In the genomic region with DNA sequence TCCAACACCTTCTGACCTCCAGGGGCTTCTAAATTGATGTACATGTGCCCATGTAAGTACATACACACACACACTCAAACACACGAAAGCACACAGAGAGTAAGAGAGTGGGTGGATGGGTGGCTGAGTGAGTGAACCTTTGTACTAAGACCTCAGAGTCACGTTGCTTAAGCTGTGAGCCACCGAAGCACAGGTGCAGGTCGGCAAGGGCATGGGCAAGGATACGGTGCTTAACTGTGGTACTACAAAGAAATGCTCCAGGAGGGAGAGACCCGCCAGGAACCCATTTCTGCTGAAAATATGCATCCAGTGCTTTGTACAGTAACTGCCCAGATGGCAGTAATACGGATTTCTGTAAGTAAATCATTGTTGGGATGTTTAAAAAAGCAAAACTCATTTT, we compare ENCODE assay signal across 23 mouse cellular contexts. TPM values are rescaled to one million over a fixed set of nuclear protein-coding genes. Genes with fewer than 3 reads are reported as not detected.
DNase-seq lines count a peak whose midpoint lies in the region; ATAC-seq and TF ChIP-seq lines count a peak whose summit lies in the region.
"Had no signal": no experiment of that assay in that cellular context is flagged by ENCODE, and none has a peak within 500 bp of the region (broad histone marks: within the 10 kb centered on the region; RNA-seq: fewer than 3 reads in every experiment).

No protein-coding gene starts in this region.

- H3K4me3 ChIP-seq in kidney, adult 2 months (ENCODE audit: insufficient read depth, low read depth, low read length): no peak overlapping the region
- H3K4me3 ChIP-seq in kidney, embryonic 15.5 days (replicated peaks): no peak overlapping the region
- H3K4me3 ChIP-seq in liver, embryonic 16.5 days (ENCODE audit: low read depth, low read length): no peak overlapping the region
- no peak overlapping the region for H3K4me3 ChIP-seq in liver, embryonic 12.5 days
- H3K4me3 ChIP-seq: embryonic facial prominence, embryonic 13.5 days; embryonic facial prominence, embryonic 15.5 days; erythroblast, embryonic 14.5 days; forebrain, embryonic 10.5 days; forebrain, embryonic 12.5 days had no signal

- no peak overlapping the region for H3K27ac ChIP-seq in kidney, adult 2 months (ENCODE audit: insufficient read depth, low read depth, low read length)
- H3K27ac ChIP-seq in kidney, embryonic 15.5 days: no peak overlapping the region
- no peak overlapping the region for H3K27ac ChIP-seq in liver, embryonic 16.5 days (ENCODE audit: low read length)
- no peak overlapping the region for H3K27ac ChIP-seq in liver, embryonic 12.5 days
- H3K27ac ChIP-seq: embryonic facial prominence, embryonic 13.5 days; embryonic facial prominence, embryonic 15.5 days; forebrain, embryonic 10.5 days; forebrain, embryonic 12.5 days had no signal

- peak; percentile 36 for DNase-seq in kidney, adult 2 months
- DNase-seq in kidney, postnatal 10 days: no peak
- DNase-seq in kidney, postnatal 25 days: peak; percentile 20 to 56
- DNase-seq: adrenal gland, adult 2 months; adrenal gland, postnatal 10 days; adrenal gland, postnatal 25 days; cerebellum, adult 11 months; cerebellum, adult 18-20 months; cerebellum, adult 8-10 months; cerebellum, adult 9-11 months; cerebellum, postnatal 14 days; cerebellum, postnatal 36 days; embryo, embryonic 11 days had no signal

- no peaks in the 10 kb centered on the region for H3K4me1 ChIP-seq in kidney, adult 2 months (ENCODE audit: control insufficient read depth, insufficient read depth, low read length)
- peaks cover 26% of the 10 kb centered on the region for H3K4me1 ChIP-seq in kidney, embryonic 15.5 days
- no peaks in the 10 kb centered on the region for H3K4me1 ChIP-seq in liver, embryonic 16.5 days (ENCODE audit: control insufficient read depth, low read depth, low read length)
- H3K4me1 ChIP-seq in liver, embryonic 12.5 days: no peaks in the 10 kb centered on the region

- H3K4me2 ChIP-seq in kidney, embryonic 15.5 days: no peak overlapping the region
- no peak overlapping the region for H3K4me2 ChIP-seq in liver, embryonic 16.5 days (ENCODE audit: low read depth, low read length)
- no peak overlapping the region for H3K4me2 ChIP-seq in liver, embryonic 12.5 days
- H3K4me2 ChIP-seq: embryonic facial prominence, embryonic 13.5 days; embryonic facial prominence, embryonic 15.5 days; forebrain, embryonic 12.5 days had no signal

- no peak for ATAC-seq in kidney, embryonic 15.5 days (replicated peaks; ENCODE audit: low FRiP score)
- ATAC-seq in liver, embryonic 16.5 days (ENCODE audit: low read depth): 0 out of 2 replicates have a peak, but pooled peaks have one; percentile 21
- ATAC-seq in liver, embryonic 12.5 days: no peak
- ATAC-seq: forebrain, embryonic 14.5 days had no signal

- no peak overlapping the region for H3K9ac ChIP-seq in kidney, embryonic 15.5 days
- H3K9ac ChIP-seq in liver, embryonic 16.5 days (ENCODE audit: low read depth, low read length): no peak overlapping the region
- H3K9ac ChIP-seq in liver, embryonic 12.5 days: no peak overlapping the region
- H3K9ac ChIP-seq: embryonic facial prominence, embryonic 13.5 days; embryonic facial prominence, embryonic 15.5 days; forebrain, embryonic 12.5 days had no signal

- no peak for TF ChIP-seq POLR2A in kidney, adult 2 months (IDR thresholded peaks at IDR 0.05; ENCODE audit: low read depth, low read length)

- H3K9me3 ChIP-seq in kidney, embryonic 15.5 days (replicated peaks): no peaks in the 10 kb centered on the region
- H3K9me3 ChIP-seq in liver, embryonic 16.5 days (replicated peaks; ENCODE audit: control insufficient read depth, low read length): no peaks in the 10 kb centered on the region
- no peaks in the 10 kb centered on the region for H3K9me3 ChIP-seq in liver, embryonic 12.5 days (replicated peaks)
- H3K9me3 ChIP-seq: embryonic facial prominence, embryonic 13.5 days; embryonic facial prominence, embryonic 15.5 days; forebrain, embryonic 10.5 days; forebrain, embryonic 12.5 days had no signal

- 60% methylated on average over 7 of the region's 7 CpGs for WGBS in kidney, adult 2 months
- 86% methylated on average over 7 of the region's 7 CpGs for WGBS in kidney, embryonic 15.5 days
- WGBS in liver, embryonic 16.5 days (ENCODE audit: insufficient replicate concordance): 66% methylated on average over 7 of the region's 7 CpGs
- WGBS in liver, embryonic 12.5 days (ENCODE audit: insufficient replicate concordance): 82% methylated on average over 7 of the region's 7 CpGs

- TF ChIP-seq CTCF in kidney, adult 2 months (conservative IDR thresholded peaks at IDR 0.05; ENCODE audit: insufficient read depth, insufficient read length, low read depth, low read length): no peak

- H3K27me3 ChIP-seq in kidney, adult 2 months (replicated peaks; ENCODE audit: control insufficient read depth, insufficient read depth, low read length): no peaks in the 10 kb centered on the region
- H3K27me3 ChIP-seq in kidney, embryonic 15.5 days: no peaks in the 10 kb centered on the region
- no peaks in the 10 kb centered on the region for H3K27me3 ChIP-seq in liver, embryonic 16.5 days (ENCODE audit: control insufficient read depth, insufficient read depth, low read depth, low read length)
- H3K27me3 ChIP-seq in liver, embryonic 12.5 days (replicated peaks): no peaks in the 10 kb centered on the region
- H3K27me3 ChIP-seq: embryonic facial prominence, embryonic 13.5 days; embryonic facial prominence, embryonic 15.5 days had no signal

- peaks cover 2% of the 10 kb centered on the region; the same call in 1 of the 2 replicates for H3K36me3 ChIP-seq in kidney, adult 2 months (ENCODE audit: control insufficient read depth, insufficient read depth, low read length)
- H3K36me3 ChIP-seq in kidney, embryonic 15.5 days: peaks cover 52% of the 10 kb centered on the region
- H3K36me3 ChIP-seq in liver, embryonic 16.5 days (ENCODE audit: control insufficient read depth, insufficient read depth): no peaks in the 10 kb centered on the region
- peaks cover 55% of the 10 kb centered on the region for H3K36me3 ChIP-seq in liver, embryonic 12.5 days

RNA-seq across cellular contexts. Expression of gene Rfx4, which starts 40.2 kb away (rescaled TPM):
- polyA plus RNA-seq in kidney, adult 2 months (2012; rRNA removed): 0.23 and 0.41 TPM in 2 replicates
- polyA plus RNA-seq in kidney, embryonic 15.5 days (2015; fragmentation: Nextera tagmentation; extraction: Ambion mirVana): 0.14 and 0.17 TPM in 2 replicates
- not detected in 2 replicates for polyA plus RNA-seq in liver, embryonic 16.5 days (2015; fragmentation: Nextera tagmentation; extraction: Ambion mirVana)
- polyA plus RNA-seq in liver, embryonic 12.5 days (2016; fragmentation: Nextera tagmentation; extraction: Ambion mirVana): not detected in 2 replicates
- polyA plus RNA-seq: adrenal gland, adult 2 months; C2C12; erythroblast, embryonic 14.5 days had no signal
